Comparison of ENCODE assay signal across 25 mouse cellular contexts in genomic region chr2:65899478-65899877, GRCm38 (mm10). TPM values are rescaled to one million over a fixed set of nuclear protein-coding genes. Genes with fewer than 3 reads are reported as not detected.
A peak's percentile ranks its signal among the peaks of the same experiment; 100 is the strongest.
DNase-seq lines count a peak whose midpoint lies in the region; ATAC-seq lines count a peak whose summit lies in the region.
"Had no signal": no experiment of that assay in that cellular context is flagged by ENCODE, and none has a peak within 500 bp of the region (broad histone marks: within the 10 kb centered on the region; RNA-seq: fewer than 3 reads in every experiment).

No protein-coding gene starts in this region.

- ATAC-seq in heart, embryonic 12.5 days (ENCODE audit: insufficient number of reproducible peaks, low FRiP score): no peak
- peak; percentile 53 for ATAC-seq in liver, embryonic 12.5 days
- ATAC-seq: CD4-positive, CD25-positive, alpha-beta regulatory T cell, adult 4 months; forebrain, embryonic 16.5 days had no signal

- 78% methylated on average over 2 of the region's 2 CpGs for WGBS in heart, embryonic 12.5 days
- WGBS in liver, embryonic 12.5 days (ENCODE audit: insufficient replicate concordance): 62% methylated on average over 2 of the region's 2 CpGs

- no peak overlapping the region for H3K27ac ChIP-seq in heart, embryonic 12.5 days (ENCODE audit: poor library complexity, severe bottlenecking)
- H3K27ac ChIP-seq in liver, embryonic 12.5 days: no peak overlapping the region
- H3K27ac ChIP-seq: heart, embryonic 15.5 days; hindbrain, embryonic 14.5 days; limb, embryonic 12.5 days; liver, embryonic 15.5 days; neural tube, embryonic 15.5 days; stomach, embryonic 15.5 days had no signal

- H3K27me3 ChIP-seq in heart, embryonic 12.5 days (replicated peaks): no peaks in the 10 kb centered on the region; the same call in 1 of the 2 replicates
- no peaks in the 10 kb centered on the region for H3K27me3 ChIP-seq in liver, embryonic 12.5 days (replicated peaks)
- H3K27me3 ChIP-seq: heart, embryonic 15.5 days; limb, embryonic 12.5 days; liver, embryonic 15.5 days; neural tube, embryonic 15.5 days; stomach, embryonic 15.5 days had no signal

- H3K9me3 ChIP-seq in heart, embryonic 12.5 days (replicated peaks): no peaks in the 10 kb centered on the region
- no peaks in the 10 kb centered on the region for H3K9me3 ChIP-seq in liver, embryonic 12.5 days (replicated peaks)
- H3K9me3 ChIP-seq: heart, embryonic 15.5 days; limb, embryonic 12.5 days; liver, embryonic 15.5 days; neural tube, embryonic 15.5 days; stomach, embryonic 15.5 days had no signal

- H3K4me1 ChIP-seq in heart, embryonic 12.5 days (replicated peaks): peaks cover 6% of the 10 kb centered on the region; the same call in 1 of the 2 replicates
- H3K4me1 ChIP-seq in liver, embryonic 12.5 days: peaks cover 11% of the 10 kb centered on the region
- H3K4me1 ChIP-seq: limb, embryonic 12.5 days; stomach, embryonic 15.5 days had no signal

- DNase-seq in heart, postnatal 4 days: peak; percentile 9
- peak; percentile 6 to 47 for DNase-seq in kidney, postnatal 36 days
- no peak for DNase-seq in kidney, postnatal 10 days
- peak; percentile 44 for DNase-seq in 3T3-L1 (ENCODE audit: low read depth, low spot score)
- no peak for DNase-seq in thymus, postnatal 14 days
- no peak for DNase-seq in right cerebral cortex, postnatal 25 days
- DNase-seq: cerebellum, adult 2 months; cerebellum, postnatal 14 days; kidney, adult 18-20 months; layer of hippocampus, adult 9-11 months; midbrain, embryonic 14.5 days; retina, postnatal 1 day; right cerebral cortex, postnatal 14 days; thymus, postnatal 25 days had no signal

- no peak overlapping the region for H3K4me3 ChIP-seq in heart, embryonic 12.5 days
- no peak overlapping the region for H3K4me3 ChIP-seq in liver, embryonic 12.5 days
- H3K4me3 ChIP-seq: erythroblast, embryonic 14.5 days; heart, embryonic 15.5 days; limb, embryonic 12.5 days; liver, embryonic 15.5 days; neural tube, embryonic 15.5 days; stomach, embryonic 15.5 days had no signal

- no peak overlapping the region for H3K9ac ChIP-seq in heart, embryonic 12.5 days
- no peak overlapping the region for H3K9ac ChIP-seq in liver, embryonic 12.5 days
- H3K9ac ChIP-seq: heart, embryonic 15.5 days; hindbrain, embryonic 14.5 days; limb, embryonic 12.5 days; liver, embryonic 15.5 days; neural tube, embryonic 15.5 days; stomach, embryonic 15.5 days had no signal

- no peaks in the 10 kb centered on the region for H3K36me3 ChIP-seq in heart, embryonic 12.5 days
- no peaks in the 10 kb centered on the region for H3K36me3 ChIP-seq in liver, embryonic 12.5 days
- H3K36me3 ChIP-seq: heart, embryonic 15.5 days; limb, embryonic 12.5 days; liver, embryonic 15.5 days; neural tube, embryonic 15.5 days; stomach, embryonic 15.5 days had no signal

- no peak overlapping the region for H3K4me2 ChIP-seq in heart, embryonic 12.5 days
- no peak overlapping the region for H3K4me2 ChIP-seq in liver, embryonic 12.5 days
- H3K4me2 ChIP-seq: heart, embryonic 15.5 days; hindbrain, embryonic 14.5 days; limb, embryonic 12.5 days; liver, embryonic 15.5 days; neural tube, embryonic 15.5 days; stomach, embryonic 15.5 days had no signal

RNA-seq across cellular contexts. Expression of gene Csrnp3, which starts 53.9 kb away (rescaled TPM):
- 1 to 10 TPM in 1 of 2 experiments, under 1 TPM in 1; 0.71 to 1.1 TPM for total RNA-seq in heart, postnatal 4 days (2021)
- 0.87 and 1.0 TPM in 2 replicates for polyA plus RNA-seq in heart, embryonic 12.5 days (2016; fragmentation: Nextera tagmentation; extraction: Ambion mirVana)
- 0.45 and 0.48 TPM in 2 replicates for polyA plus RNA-seq in liver, embryonic 12.5 days (2016; fragmentation: Nextera tagmentation; extraction: Ambion mirVana)
- polyA plus RNA-seq: CD4-positive, CD25-positive, alpha-beta regulatory T cell, adult 4 months; erythroblast, embryonic 14.5 days had no signal

Comparison
In these comparisons a context has a peak if more than half of its experiments do, and no peak if none do; other contexts are left out.
1. DNase-seq: peak in heart, postnatal 4 days (single experiment), kidney, postnatal 36 days (2 of 2) and 3T3-L1 (single experiment); none in kidney, postnatal 10 days (single experiment), thymus, postnatal 14 days (single experiment) and right cerebral cortex, postnatal 25 days (single experiment).